ENCODE assay signal across 15 mouse cellular contexts in the genomic region with DNA sequence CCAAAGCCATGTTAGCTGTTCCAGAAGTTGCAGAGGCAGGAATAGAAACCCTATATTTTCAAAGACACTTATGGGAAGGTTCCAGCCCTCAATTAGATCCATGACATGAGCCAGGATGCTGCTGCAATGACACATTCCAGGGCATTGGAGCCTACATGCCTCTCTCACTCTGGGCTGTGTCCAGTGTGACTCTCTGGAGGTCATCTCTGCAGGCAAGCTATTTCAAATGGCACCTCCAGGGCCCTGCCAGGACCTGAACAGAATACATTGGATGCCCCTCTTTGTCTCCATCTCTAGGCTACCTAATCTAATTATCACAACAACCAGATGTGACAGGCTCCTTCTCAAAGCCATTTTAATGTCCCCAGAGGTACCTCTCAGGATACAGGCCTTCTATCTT.
"Had no signal": no experiment of that assay in that cellular context is flagged by ENCODE, and none has a peak within 500 bp of the region (broad histone marks: within the 10 kb centered on the region; RNA-seq: fewer than 3 reads in every experiment).

No protein-coding gene starts in this region.

- DNase-seq: heart, postnatal 10 days; heart, postnatal 14 days; heart, postnatal 36 days; heart, postnatal 4 days; kidney, adult 11 months; kidney, adult 18-20 months; kidney, adult 2 months; kidney, adult 9 months; kidney, postnatal 10 days; kidney, postnatal 14 days; kidney, postnatal 25 days; kidney, postnatal 36 days; kidney, postnatal 4 days; layer of hippocampus, adult 9-11 months; layer of hippocampus, postnatal 36 days had no signal
